ENCODE assay signal across 23 mouse cellular contexts in the genomic region with DNA sequence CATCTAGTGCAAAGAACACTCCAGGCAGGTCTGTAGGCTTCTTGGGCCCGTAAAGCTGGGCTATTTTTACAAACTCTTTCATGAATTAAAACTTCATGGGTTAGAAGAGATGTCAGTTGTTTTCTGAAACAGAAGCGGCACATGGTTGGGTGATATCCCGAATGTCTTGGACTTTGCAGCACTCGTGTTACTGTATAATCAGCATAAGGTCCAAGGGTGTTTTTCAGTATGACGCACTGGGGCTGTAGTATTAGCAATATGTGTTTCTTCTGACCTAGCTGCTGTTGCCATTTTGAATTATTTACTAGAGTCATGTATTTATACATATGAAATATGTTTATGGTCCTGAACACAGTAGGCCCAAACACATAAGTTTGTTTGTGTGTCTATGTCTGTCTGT.
DNase-seq lines count a peak whose midpoint lies in the region; ATAC-seq and TF ChIP-seq lines count a peak whose summit lies in the region.
"Had no signal": no experiment of that assay in that cellular context is flagged by ENCODE, and none has a peak within 500 bp of the region (broad histone marks: within the 10 kb centered on the region; RNA-seq: fewer than 3 reads in every experiment).

No protein-coding gene starts in this region.

- WGBS in heart, embryonic 10.5 days = 84% methylated on average over 5 of the region's 5 CpGs
- 62% methylated on average over 5 of the region's 5 CpGs for WGBS in intestine, postnatal 0 days
- 87% methylated on average over 5 of the region's 5 CpGs for WGBS in intestine, embryonic 16.5 days
- 59% methylated on average over 5 of the region's 5 CpGs for WGBS in liver, adult 2 months
- WGBS in liver, postnatal 0 days (ENCODE audit: insufficient replicate concordance) = 77% methylated on average over 5 of the region's 5 CpGs
- WGBS in midbrain, embryonic 15.5 days = 92% methylated on average over 5 of the region's 5 CpGs

- H3K9me3 ChIP-seq in heart, embryonic 10.5 days = no peaks in the 10 kb centered on the region
- H3K9me3 ChIP-seq in intestine, postnatal 0 days (ENCODE audit: control insufficient read depth) = no peaks in the 10 kb centered on the region
- H3K9me3 ChIP-seq in intestine, embryonic 16.5 days (ENCODE audit: control insufficient read depth, low read length) = no peaks in the 10 kb centered on the region
- H3K9me3 ChIP-seq in liver, postnatal 0 days (ENCODE audit: low read length) = no peaks in the 10 kb centered on the region
- H3K9me3 ChIP-seq in midbrain, embryonic 15.5 days = no peaks in the 10 kb centered on the region
- H3K9me3 ChIP-seq: embryonic facial prominence, embryonic 10.5 days; hindbrain, embryonic 10.5 days; intestine, embryonic 15.5 days; midbrain, embryonic 10.5 days; neural tube, embryonic 15.5 days had no signal

- H3K9ac ChIP-seq in intestine, postnatal 0 days (ENCODE audit: low read depth, low read length) = no peak overlapping the region; the same call in 1 of the 2 replicates
- no peak overlapping the region for H3K9ac ChIP-seq in intestine, embryonic 16.5 days (ENCODE audit: low read depth, low read length)
- H3K9ac ChIP-seq in liver, adult 2 months (ENCODE audit: low read depth, low read length) = no peak overlapping the region
- H3K9ac ChIP-seq in liver, postnatal 0 days (replicated peaks) = no peak overlapping the region
- H3K9ac ChIP-seq in midbrain, embryonic 15.5 days = no peak overlapping the region
- H3K9ac ChIP-seq: intestine, embryonic 15.5 days; neural tube, embryonic 15.5 days had no signal

- no peaks in the 10 kb centered on the region for H3K36me3 ChIP-seq in heart, embryonic 10.5 days
- no peaks in the 10 kb centered on the region for H3K36me3 ChIP-seq in intestine, postnatal 0 days (ENCODE audit: control insufficient read depth, insufficient read depth)
- H3K36me3 ChIP-seq in intestine, embryonic 16.5 days (ENCODE audit: control insufficient read depth, insufficient read depth, low read length) = no peaks in the 10 kb centered on the region
- H3K36me3 ChIP-seq in liver, adult 2 months (ENCODE audit: control insufficient read depth, insufficient read depth, low read length) = no peaks in the 10 kb centered on the region
- H3K36me3 ChIP-seq in liver, postnatal 0 days (replicated peaks; ENCODE audit: insufficient read depth, low read length) = no peaks in the 10 kb centered on the region
- H3K36me3 ChIP-seq in midbrain, embryonic 15.5 days (replicated peaks) = no peaks in the 10 kb centered on the region
- H3K36me3 ChIP-seq: embryonic facial prominence, embryonic 10.5 days; hindbrain, embryonic 10.5 days; intestine, embryonic 15.5 days; midbrain, embryonic 10.5 days; neural tube, embryonic 15.5 days had no signal

- no peaks in the 10 kb centered on the region for H3K27me3 ChIP-seq in heart, embryonic 10.5 days (ENCODE audit: insufficient read depth, poor library complexity, severe bottlenecking)
- no peaks in the 10 kb centered on the region for H3K27me3 ChIP-seq in intestine, postnatal 0 days (replicated peaks; ENCODE audit: control insufficient read depth, insufficient read depth, low read length)
- H3K27me3 ChIP-seq in intestine, embryonic 16.5 days (replicated peaks; ENCODE audit: control insufficient read depth, insufficient read depth, low read length) = no peaks in the 10 kb centered on the region
- H3K27me3 ChIP-seq in liver, adult 2 months (ENCODE audit: control insufficient read depth, insufficient read depth, low read length) = no peaks in the 10 kb centered on the region
- H3K27me3 ChIP-seq in liver, postnatal 0 days (ENCODE audit: insufficient read depth, low read length) = no peaks in the 10 kb centered on the region
- H3K27me3 ChIP-seq in midbrain, embryonic 15.5 days (replicated peaks) = no peaks in the 10 kb centered on the region
- H3K27me3 ChIP-seq: intestine, embryonic 15.5 days; neural tube, embryonic 15.5 days had no signal

- no peaks in the 10 kb centered on the region; the same call in 1 of the 2 replicates for H3K79me2 ChIP-seq in liver, adult 2 months (ENCODE audit: control insufficient read depth, insufficient read depth, low read length)

- H3K4me3 ChIP-seq in heart, embryonic 10.5 days = no peak overlapping the region
- no peak overlapping the region for H3K4me3 ChIP-seq in intestine, postnatal 0 days (ENCODE audit: low read depth, low read length)
- H3K4me3 ChIP-seq in intestine, embryonic 16.5 days (ENCODE audit: low read length) = no peak overlapping the region
- H3K4me3 ChIP-seq in liver, adult 2 months (ENCODE audit: insufficient read depth, low read depth, low read length) = no peak overlapping the region
- no peak overlapping the region for H3K4me3 ChIP-seq in liver, postnatal 0 days (ENCODE audit: low read depth, low read length)
- no peak overlapping the region for H3K4me3 ChIP-seq in midbrain, embryonic 15.5 days
- H3K4me3 ChIP-seq: embryonic facial prominence, embryonic 10.5 days; hindbrain, embryonic 10.5 days; intestine, embryonic 15.5 days; midbrain, embryonic 10.5 days; neural tube, embryonic 15.5 days had no signal

- H3K27ac ChIP-seq in heart, embryonic 10.5 days = peak overlapping the region; percentile 0; the same call in 1 of the 2 replicates
- 0 out of 2 replicates have a peak overlapping the region, but pooled peaks have one; percentile 28 for H3K27ac ChIP-seq in intestine, postnatal 0 days (ENCODE audit: low read depth, low read length)
- H3K27ac ChIP-seq in intestine, embryonic 16.5 days (ENCODE audit: low read length) = no peak overlapping the region
- no peak overlapping the region for H3K27ac ChIP-seq in liver, adult 2 months (replicated peaks; ENCODE audit: insufficient read depth, low read depth, low read length)
- no peak overlapping the region for H3K27ac ChIP-seq in liver, postnatal 0 days (ENCODE audit: low read depth)
- no peak overlapping the region for H3K27ac ChIP-seq in midbrain, embryonic 15.5 days
- H3K27ac ChIP-seq: embryonic facial prominence, embryonic 10.5 days; hindbrain, embryonic 10.5 days; intestine, embryonic 15.5 days; midbrain, embryonic 10.5 days; neural tube, embryonic 15.5 days had no signal

- intact Hi-C loops in heart, postnatal 14 days (cut with DNase I) = loop anchor here (5.0 to 10.0 kb wide), 2 partner anchors 411 to 449 kb away; no protein-coding TSS in a partner anchor

- ATAC-seq in intestine, postnatal 0 days = peak; percentile 57
- no peak for ATAC-seq in intestine, embryonic 16.5 days
- ATAC-seq in liver, postnatal 0 days = no peak
- ATAC-seq in midbrain, embryonic 15.5 days (replicated peaks) = no peak
- ATAC-seq: forebrain, embryonic 16.5 days; hindbrain, embryonic 16.5 days; intestine, embryonic 15.5 days had no signal

- no peak for DNase-seq in heart, embryonic 10.5 days (ENCODE audit: low spot score)
- DNase-seq in heart, postnatal 14 days = no peak
- peak; percentile 63 for DNase-seq in liver, adult 2 months (ENCODE audit: extremely low read depth, low read depth, low spot score)
- DNase-seq in liver, postnatal 0 days = no peak
- no peak for DNase-seq in embryo, embryonic 10 days (ENCODE audit: low spot score)
- DNase-seq: adrenal gland, postnatal 25 days; cerebellum, adult 8-10 months; layer of hippocampus, postnatal 36 days; lung, adult 18-20 months; lung, postnatal 10 days; thymus, adult 2 months; thymus, postnatal 4 days had no signal

- no peak overlapping the region for H3K4me2 ChIP-seq in intestine, postnatal 0 days (replicated peaks; ENCODE audit: low read depth)
- H3K4me2 ChIP-seq in intestine, embryonic 16.5 days (ENCODE audit: low read depth, low read length) = no peak overlapping the region
- no peak overlapping the region for H3K4me2 ChIP-seq in liver, postnatal 0 days (ENCODE audit: low read depth, low read length)
- H3K4me2 ChIP-seq in midbrain, embryonic 15.5 days = no peak overlapping the region
- H3K4me2 ChIP-seq: intestine, embryonic 15.5 days; liver, embryonic 11.5 days; neural tube, embryonic 15.5 days had no signal

- no peak for TF ChIP-seq CTCF in intestine, postnatal 0 days (IDR thresholded peaks at IDR 0.05; ENCODE audit: low read depth)
- no peak for TF ChIP-seq CTCF in liver, adult 2 months (IDR thresholded peaks at IDR 0.05; ENCODE audit: low read depth, low read length)
- TF ChIP-seq CTCF in liver, postnatal 0 days (IDR thresholded peaks at IDR 0.05; ENCODE audit: low read depth) = no peak

- TF ChIP-seq POLR2A in liver, adult 2 months (IDR thresholded peaks at IDR 0.05; ENCODE audit: extremely low read depth, insufficient read depth, low read length) = no peak

- H3K4me1 ChIP-seq in heart, embryonic 10.5 days = peaks cover 20% of the 10 kb centered on the region; the same call in 1 of the 2 replicates
- H3K4me1 ChIP-seq in intestine, postnatal 0 days (replicated peaks; ENCODE audit: control insufficient read depth, insufficient read depth, low read length) = no peaks in the 10 kb centered on the region
- no peaks in the 10 kb centered on the region; the same call in 1 of the 2 replicates for H3K4me1 ChIP-seq in intestine, embryonic 16.5 days (ENCODE audit: control insufficient read depth, insufficient read depth, low read length)
- H3K4me1 ChIP-seq in liver, adult 2 months (ENCODE audit: control insufficient read depth, insufficient read depth, low read length) = no peaks in the 10 kb centered on the region
- no peaks in the 10 kb centered on the region for H3K4me1 ChIP-seq in liver, postnatal 0 days (ENCODE audit: insufficient read depth)
- no peaks in the 10 kb centered on the region for H3K4me1 ChIP-seq in midbrain, embryonic 15.5 days
- H3K4me1 ChIP-seq: embryonic facial prominence, embryonic 10.5 days; hindbrain, embryonic 10.5 days; midbrain, embryonic 10.5 days; neural tube, embryonic 15.5 days had no signal

- TF ChIP-seq EP300 in liver, postnatal 0 days (IDR thresholded peaks at IDR 0.05; ENCODE audit: low read depth) = no peak

Comparison
In these comparisons a context has a peak if more than half of its experiments do, and no peak if none do; other contexts are left out.
1. H3K27ac ChIP-seq: peak in heart, embryonic 10.5 days (single experiment) and intestine, postnatal 0 days (single experiment); none in intestine, embryonic 16.5 days (single experiment), liver, adult 2 months (single experiment), liver, postnatal 0 days (single experiment) and midbrain, embryonic 15.5 days (single experiment).